Mouse (Mus musculus) lung, adult 2 months (tissue): ENCODE data around the gene Cpeb4. TPM values are rescaled to one million over a fixed set of nuclear protein-coding genes. Genes with fewer than 3 reads are reported as not detected.

Experiments
- DNase-seq: peaks from one replicate; pipeline ENCODE4 v3.0.0; 2022
- H3K4me1 ChIP-seq: fragments of 200-500 bp; 2 replicates; pipeline ENCODE4 v1.6.1; 2011; ENCODE audit warnings: low read length; ENCODE audit not compliant: control insufficient read depth, insufficient read depth
- H3K4me3 ChIP-seq: fragments of 200-500 bp; replicated peaks from 2 replicates; pipeline ENCODE3; 2011; ENCODE audit warnings: low read depth, mild to moderate bottlenecking, control low read depth, low read length; ENCODE audit errors: extremely low read depth
- CTCF ChIP-seq: fragments of 200-500 bp; IDR thresholded peaks from 2 replicates; pipeline ENCODE4 v1.5.1; 2011; ENCODE audit warnings: mild to moderate bottlenecking, low read length, control low read depth; ENCODE audit not compliant: insufficient read depth
- POLR2A ChIP-seq: fragments of 200-500 bp; IDR thresholded peaks from 2 replicates; pipeline ENCODE4 v1.6.1; 2011; ENCODE audit warnings: low read depth, mild to moderate bottlenecking, control low read depth, low read length, borderline replicate concordance; ENCODE audit errors: extremely low read depth
- WGBS: fragments of 180-500 bp; shearing (Covaris S2); methylation state at CpG from one replicate; pipeline ENCODE4 v1.1.7; 2018; 5-methylcytosine and 5-hydroxymethylcytosine counted together
- polyA plus RNA-seq: library from polyadenylated mRNA; depleted of rRNA; stranded (reverse); fragments of >200 nt; gene quantifications from 2 replicates; pipeline ENCODE4 v1.2.3, GENCODE M21; 2012

The Cpeb4 gene
- polyA plus RNA-seq, 1 experiment = 17.4 TPM

DNA sequence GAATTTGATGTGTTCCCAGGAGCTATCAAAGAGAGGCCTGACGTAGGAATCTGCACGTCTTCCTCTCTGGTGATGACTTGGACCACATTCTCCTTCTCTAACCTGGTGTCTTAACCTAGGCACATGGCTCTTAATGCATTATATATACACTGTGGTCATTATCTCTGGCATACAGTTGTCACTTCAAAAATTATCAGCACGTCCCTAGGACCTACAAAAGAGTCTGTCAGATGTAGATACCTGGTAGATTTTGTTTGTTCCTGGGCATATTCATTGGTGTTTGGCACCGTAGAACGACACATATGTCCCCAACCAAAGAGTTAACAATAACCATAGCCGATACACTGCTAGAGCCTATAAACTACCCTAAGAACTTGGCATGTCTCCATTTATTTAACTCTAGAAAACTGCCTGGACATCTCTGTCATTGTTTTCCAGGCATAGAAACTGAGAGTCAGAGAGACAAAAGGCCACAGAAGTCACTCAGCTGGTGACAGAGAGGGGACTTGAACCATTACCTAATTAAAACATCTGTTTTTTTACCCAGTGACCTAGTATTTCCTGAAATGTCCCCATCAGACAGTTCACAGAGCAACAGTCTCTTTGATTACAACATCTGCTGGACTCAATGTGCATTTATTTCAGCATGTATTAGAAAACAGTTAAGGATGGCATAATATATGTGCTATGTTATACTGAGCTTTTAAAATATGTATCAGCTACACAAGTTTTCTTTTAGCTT is 10.7 kb upstream of the Cpeb4 start:
- no peak overlapping the region for H3K4me3 ChIP-seq
- WGBS = 80% methylated on average over 6 of the region's 6 CpGs
- TF ChIP-seq POLR2A (no peak), CTCF (no peak)
- H3K4me1 ChIP-seq = no peaks in the 10 kb centered on the region
- DNase-seq = no peak

DNA sequence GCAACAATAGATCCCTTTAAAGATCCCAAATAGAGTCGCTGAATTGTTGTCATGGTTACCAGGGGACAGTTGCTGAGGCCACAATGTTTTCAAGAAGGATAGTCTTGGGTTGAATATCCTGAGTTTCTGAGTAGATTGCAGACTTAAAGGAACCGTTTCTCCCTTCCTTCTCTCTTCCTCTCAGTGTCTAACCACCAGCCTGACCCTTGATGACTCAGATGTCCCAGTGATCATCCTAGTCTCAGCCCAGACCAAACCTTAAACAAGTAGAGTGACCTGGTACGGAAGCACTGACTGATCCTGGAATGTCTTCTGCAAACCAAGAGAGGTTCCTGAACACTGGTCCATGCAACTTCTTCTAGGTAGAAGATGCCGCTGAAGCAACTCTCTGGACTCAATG is 4.0 kb upstream of the Cpeb4 start:
- H3K4me1 ChIP-seq = 0 out of 2 replicates have a peak, but pooled peaks cover 3% of the 10 kb centered on the region

DNA sequence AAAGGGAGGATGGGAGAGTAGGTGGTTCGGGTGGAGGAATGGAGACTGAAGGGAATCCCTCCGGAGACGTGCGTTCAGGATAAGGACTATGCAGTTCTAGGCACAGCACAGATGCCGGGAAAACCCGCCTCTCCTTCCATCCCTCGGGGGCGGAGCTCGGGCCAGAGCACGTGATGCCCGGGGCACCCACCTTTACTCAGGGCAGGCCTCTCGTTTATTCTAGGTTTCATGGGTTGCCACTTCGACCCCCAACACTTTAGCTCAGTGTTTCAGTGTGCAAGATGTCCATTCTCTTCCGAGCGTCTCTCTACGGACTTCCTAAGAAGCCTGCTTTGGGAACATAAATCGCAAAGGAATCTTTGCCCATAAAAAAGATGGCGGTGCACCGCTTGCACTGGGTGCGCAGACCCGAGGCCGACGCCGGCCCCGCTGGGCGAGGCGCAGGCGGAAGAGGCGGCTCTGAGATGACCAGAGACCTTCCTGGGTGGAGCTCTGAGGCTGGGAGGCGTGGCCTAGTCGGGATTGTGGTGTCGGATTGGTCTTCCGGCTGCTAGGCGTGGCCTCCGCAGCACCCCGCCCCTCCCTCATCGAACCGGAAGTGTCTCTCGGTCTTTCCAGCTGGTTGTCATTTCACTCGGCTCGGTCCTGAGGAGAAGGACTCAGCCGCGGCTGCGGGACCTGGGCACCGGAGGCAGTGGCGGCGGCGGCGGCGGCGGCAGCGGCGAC is 1.6 kb upstream of the Cpeb4 start:
- DNase-seq = peak; percentile 98
- TF ChIP-seq POLR2A (peak; percentile 97), CTCF (no peak)
- Histone ChIP-seq H3K4me3 (peak overlapping the region; percentile 75), H3K4me1 (peaks cover 3% of the 10 kb centered on the region)
- WGBS = under 1% methylated on average over 53 of the region's 53 CpGs

More for the DNA sequence above, 4.0 kb upstream of the Cpeb4 start:
- WGBS = 72% methylated on average over 4 of the region's 4 CpGs
- H3K4me3 ChIP-seq = no peak overlapping the region
- no peak for DNase-seq
- TF ChIP-seq POLR2A = no peak
- no peak for TF ChIP-seq CTCF

DNA sequence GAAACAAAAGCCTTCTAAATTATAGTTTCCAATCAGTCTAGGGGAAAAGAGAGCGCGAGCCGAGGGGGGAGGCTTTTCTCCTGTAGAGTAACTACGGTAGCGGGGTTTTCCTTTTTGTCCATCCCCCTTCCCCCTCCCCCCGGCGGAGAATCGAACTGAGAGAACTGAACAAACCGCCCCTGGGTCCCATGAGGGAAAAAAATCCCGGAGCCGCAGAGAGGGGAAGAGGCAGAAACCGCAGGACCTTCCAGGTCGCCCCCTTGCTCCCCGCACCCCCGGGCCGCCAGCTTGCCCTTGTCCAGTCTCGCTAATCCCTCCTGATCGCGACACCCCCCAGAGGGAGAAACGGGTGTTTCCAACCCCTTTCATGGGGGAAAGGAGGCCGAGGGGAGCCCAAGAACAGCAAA is 873 bp upstream of the Cpeb4 start:
- TF ChIP-seq POLR2A = no peak
- TF ChIP-seq CTCF = no peak
- DNase-seq = peak; percentile 66
- WGBS = under 1% methylated on average over 20 of the region's 21 CpGs
- Histone ChIP-seq H3K4me1 (peaks cover 3% of the 10 kb centered on the region), H3K4me3 (peak overlapping the region; percentile 75)

DNA sequence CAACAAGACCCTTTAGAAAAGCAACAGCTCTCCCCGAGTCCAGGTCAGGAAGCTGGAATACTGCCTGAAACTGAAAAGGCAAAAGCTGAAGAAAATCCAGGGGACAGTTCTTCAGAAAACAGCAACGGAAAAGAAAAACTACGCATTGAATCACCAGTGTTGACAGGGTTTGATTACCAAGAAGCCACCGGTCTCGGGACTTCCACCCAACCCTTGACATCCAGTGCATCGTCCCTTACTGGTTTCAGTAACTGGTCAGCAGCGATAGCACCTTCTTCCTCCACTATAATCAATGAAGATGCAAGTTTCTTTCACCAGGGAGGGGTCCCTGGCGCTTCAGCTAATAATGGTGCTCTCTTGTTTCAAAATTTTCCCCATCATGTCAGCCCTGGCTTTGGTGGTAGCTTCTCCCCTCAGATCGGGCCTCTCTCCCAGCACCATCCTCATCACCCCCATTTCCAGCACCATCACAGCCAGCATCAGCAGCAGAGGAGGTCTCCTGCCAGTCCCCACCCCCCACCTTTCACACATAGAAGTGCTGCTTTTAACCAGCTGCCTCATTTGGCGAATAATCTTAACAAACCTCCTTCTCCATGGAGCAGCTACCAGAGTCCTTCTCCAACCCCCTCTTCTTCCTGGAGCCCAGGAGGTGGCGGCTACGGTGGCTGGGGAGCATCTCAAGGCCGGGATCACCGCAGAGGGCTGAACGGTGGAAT is 693 bp downstream of the Cpeb4 start:
- WGBS = 16% methylated on average over 15 of the region's 15 CpGs
- peak overlapping the region; percentile 53 for H3K4me3 ChIP-seq
- H3K4me1 ChIP-seq = peaks cover 3% of the 10 kb centered on the region
- TF ChIP-seq POLR2A = no peak
- peak; percentile 40 for DNase-seq

DNA sequence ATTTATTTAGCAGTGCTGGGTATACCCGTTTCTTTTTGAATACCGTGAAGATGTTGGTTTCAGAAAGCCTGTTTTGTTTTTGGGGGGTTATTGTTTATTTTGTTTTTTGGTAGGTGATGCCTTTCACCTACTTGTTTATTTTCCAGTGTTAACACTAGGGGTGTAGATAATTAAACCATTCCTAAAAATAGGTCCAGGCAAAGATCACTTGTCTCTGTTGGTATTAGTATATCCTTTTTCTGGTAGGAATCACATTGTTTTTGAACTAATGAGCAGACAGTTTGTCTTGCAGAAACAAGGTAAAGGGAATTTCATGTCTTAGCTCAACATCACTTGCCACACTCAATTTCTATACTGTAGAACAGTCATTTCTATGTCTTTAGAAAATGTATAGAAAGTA is 2.1 kb downstream of the Cpeb4 start:
- 7% methylated on average over 2 of the region's 2 CpGs for WGBS
- TF ChIP-seq CTCF = no peak
- TF ChIP-seq POLR2A = no peak
- no peak for DNase-seq
- peaks cover 3% of the 10 kb centered on the region for H3K4me1 ChIP-seq
- H3K4me3 ChIP-seq = no peak overlapping the region

DNA sequence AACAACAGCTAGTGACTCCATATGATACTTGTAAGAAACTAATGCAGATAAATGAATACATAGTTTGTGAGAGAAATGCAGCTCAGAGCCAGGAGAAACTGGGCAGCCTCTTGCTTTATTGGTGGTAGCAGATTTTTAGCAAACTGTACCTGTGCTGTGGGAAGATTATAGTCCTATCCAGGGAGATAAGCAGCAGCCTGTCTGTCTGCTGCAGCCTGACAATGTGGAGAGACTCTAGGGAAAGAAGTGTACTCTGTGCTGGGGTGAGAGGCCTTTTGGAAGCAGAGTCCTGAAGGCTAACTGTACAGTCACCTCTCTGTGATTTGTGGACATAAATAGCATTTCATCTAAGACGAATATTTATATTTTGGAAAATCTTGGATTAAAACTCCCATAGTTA is 11.7 kb downstream of the Cpeb4 start:
- DNase-seq = no peak
- Histone ChIP-seq H3K4me3 (no peak overlapping the region), H3K4me1 (peaks cover 10% of the 10 kb centered on the region)
- 57% methylated on average over 1 of the region's 1 CpGs for WGBS
- no peak for TF ChIP-seq CTCF
- no peak for TF ChIP-seq POLR2A

DNA sequence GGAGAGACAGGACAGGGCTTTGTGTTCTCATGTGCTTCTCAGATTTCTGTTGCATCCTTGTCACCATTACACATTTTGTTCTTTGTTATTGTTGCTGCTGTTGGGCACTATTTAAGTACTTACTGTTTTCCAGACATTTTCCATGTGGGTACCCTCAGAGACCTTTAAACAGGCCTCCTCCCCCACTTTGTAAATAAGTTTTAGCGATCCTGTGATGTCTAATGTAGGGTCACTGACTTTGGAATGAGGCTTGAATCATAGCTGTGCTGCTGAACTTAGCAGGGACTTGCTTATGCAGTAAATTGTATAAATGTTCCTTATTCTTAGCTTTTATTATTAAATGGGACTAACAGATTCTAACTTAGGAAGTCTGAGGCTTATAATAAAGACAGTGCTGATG is 13.8 kb downstream of the Cpeb4 start:
- H3K4me1 ChIP-seq = peaks cover 10% of the 10 kb centered on the region
- 50% methylated on average over 1 of the region's 1 CpGs for WGBS
- DNase-seq = no peak
- TF ChIP-seq POLR2A (no peak), CTCF (no peak)
- H3K4me3 ChIP-seq = no peak overlapping the region

DNA sequence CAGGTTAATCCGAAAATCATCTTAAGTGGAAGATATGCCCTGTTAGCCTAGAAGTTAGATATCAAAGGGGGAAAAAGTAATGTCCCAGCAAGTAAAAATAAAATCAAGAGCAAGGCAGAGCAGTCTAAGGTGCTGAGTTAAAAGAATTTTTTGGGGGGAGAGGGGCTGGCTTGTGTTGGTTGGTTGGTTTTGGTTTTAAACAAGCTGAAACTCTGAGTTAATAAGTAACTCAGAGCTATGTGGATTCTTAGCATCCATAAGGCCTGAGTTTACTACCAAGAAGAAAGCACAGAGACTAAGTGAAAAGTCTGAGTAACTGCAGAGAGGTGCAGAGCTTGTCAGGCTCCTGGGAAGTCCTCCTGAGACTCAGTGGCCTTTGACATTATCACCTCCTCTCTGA is 16.2 kb downstream of the Cpeb4 start:
- DNase-seq = no peak
- WGBS = 81% methylated on average over 1 of the region's 1 CpGs
- Histone ChIP-seq H3K4me1 (peaks cover 7% of the 10 kb centered on the region), H3K4me3 (no peak overlapping the region)
- TF ChIP-seq POLR2A (no peak), CTCF (no peak)
